Mouse (Mus musculus): ENCODE results near the gene Glyat.
"Not testable (repeated sequence)": the region's sequence is repeated elsewhere in the genome, so short reads cannot be mapped to it uniquely, and the experiment has no call there.

Gene Glyat

GRCm38 (mm10) chr19:12633176-12633575 is at the start of gene Glyat:
Gene Glyat (plus strand): TSS chr19:12633308.
- DNase-seq (ENCODE audit: low spot score in 2 of 2), result no peak

DNA sequence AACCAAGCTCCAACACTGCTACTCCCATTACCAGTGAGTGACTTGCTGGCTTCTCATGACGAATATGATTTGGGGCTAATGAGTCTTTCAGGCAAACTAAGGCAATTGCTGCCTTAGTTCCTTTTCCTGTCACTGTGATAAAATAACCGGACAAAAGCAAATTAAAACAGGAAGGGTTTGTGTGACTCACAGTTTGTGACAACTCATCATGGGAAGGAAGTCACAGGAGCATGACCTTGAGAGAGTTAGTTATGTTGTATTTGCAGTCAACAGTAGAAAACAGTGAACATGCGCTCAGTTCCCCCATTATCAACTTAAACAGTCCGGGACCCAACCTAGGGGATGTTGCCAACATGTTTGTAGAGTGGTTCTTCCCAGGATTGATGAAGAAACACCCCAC is 47.8 kb upstream of the Glyat start:
- no peak for DNase-seq (ENCODE audit: low spot score in 2 of 2)

GRCm38 (mm10) chr19:12591908-12592307 is 41.2 kb upstream of the Glyat start:
- peak; percentile 64 to 80 for DNase-seq (ENCODE audit: low spot score in 2 of 2)

DNA sequence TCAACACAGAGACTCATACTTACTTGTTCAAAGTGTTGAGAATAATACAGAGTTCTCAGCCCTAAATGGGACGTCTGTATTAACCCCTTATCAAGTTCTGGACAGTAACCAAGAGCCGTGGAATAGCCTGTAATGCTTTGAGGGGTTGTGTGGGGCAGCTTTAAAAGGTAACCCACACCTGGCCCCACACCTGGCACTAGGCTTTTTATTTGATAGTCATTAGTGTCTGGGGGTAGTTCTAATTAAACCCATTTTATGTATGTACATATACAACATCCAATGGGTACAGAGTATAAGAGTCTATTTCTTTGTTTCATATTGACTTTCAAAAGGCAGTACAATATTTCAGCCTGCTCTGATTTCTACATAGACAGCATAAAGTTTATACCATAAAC is 38.0 kb upstream of the Glyat start:
- no peak for DNase-seq (ENCODE audit: low spot score in 2 of 2)

DNA sequence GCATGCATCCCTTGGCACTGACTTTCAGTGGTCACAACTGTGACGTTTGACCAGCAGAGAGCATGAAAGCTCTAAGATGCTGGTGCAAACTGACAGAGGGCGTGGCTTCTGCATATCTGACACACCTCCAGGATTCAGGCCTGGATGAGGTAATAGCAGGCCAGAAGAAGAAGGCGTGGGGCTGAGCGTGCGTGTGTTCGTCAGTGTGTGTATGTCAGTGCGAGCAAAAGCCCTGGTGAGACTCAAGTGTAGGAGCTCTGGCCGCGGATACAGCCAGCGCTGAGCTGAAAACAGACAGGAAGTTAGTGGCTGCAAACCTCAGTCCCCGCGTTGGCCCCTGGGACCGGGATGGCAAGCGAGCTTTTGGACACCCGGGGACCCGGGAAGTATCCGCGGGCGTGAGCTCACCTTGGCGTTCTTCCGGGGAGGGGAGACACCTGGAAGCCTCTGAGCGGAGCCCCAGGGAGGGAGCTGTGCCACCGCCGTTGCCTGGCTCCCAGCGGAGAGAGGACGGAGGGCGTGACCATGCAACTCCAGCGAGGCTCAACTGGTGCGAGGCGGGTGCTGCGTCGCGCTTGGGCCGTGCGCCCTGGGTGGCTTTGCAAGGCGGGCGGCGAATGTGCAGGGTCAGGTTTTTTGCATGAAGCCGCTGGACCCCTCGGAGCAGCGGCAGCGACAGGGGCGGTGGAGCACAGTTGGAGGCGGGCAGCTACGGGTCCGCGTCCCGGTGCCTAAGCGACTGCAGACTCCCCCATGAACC is 37.4 kb upstream of the Glyat start:
- peak; percentile 53 to 64 for DNase-seq (ENCODE audit: low spot score in 2 of 2)

GRCm38 (mm10) chr19:12596290-12597072 is 36.6 kb upstream of the Glyat start:
- peak; percentile 30 to 51 for DNase-seq (ENCODE audit: low spot score in 2 of 2)

GRCm38 (mm10) chr19:12597073-12597405 is 36.1 kb upstream of the Glyat start:
- peak in 1 of 2 experiments; percentile 24 for DNase-seq (ENCODE audit: low spot score in 2 of 2)

DNA sequence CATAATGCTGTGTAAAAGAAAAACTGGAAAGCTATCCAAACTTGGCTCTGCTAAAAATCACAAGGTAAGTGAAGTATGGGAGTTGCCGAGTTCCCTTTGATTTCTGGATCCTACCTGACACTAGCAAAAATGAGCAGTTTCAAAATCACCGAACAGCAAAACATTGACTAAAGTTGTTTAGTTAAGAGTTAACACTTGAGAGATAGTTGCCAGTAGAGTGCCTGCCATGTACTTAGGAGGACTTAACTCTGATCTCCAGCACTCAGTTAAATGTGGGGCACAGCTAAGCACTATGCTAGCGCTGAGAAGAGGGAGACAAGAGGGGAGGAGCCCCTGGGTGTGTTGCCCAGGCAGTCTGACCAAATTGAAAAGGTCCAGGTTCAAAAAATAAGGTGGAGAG is 34.4 kb upstream of the Glyat start:
- no peak for DNase-seq (ENCODE audit: low spot score in 2 of 2)

DNA sequence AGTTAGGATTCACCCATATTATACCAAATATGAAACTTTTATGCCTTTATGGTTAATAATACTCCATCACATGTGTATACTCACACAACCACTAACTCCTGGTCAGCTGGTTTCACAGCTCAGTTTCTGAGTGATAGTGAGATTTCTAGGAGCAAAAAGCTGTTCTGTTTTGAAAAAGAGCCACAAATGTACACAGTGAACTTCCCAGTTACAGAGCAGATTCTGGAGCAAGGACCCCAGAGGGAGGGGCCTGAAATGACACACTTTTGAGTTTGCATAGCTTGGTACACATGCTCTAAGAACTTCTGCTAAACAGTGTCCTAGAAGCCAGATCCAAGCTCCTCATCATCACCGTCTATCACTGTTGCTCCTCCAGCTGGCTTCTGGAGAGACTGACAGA is 33.4 kb upstream of the Glyat start, which contains the start of gene Gm4952:
Gm4952 (plus strand) TSS at position 301 of the 400 bp plus-strand sequence.
- no peak for DNase-seq (ENCODE audit: low spot score in 2 of 2)

GRCm38 (mm10) chr19:12600684-12601480 is 32.2 kb upstream of the Glyat start:
- no peak for DNase-seq (ENCODE audit: low spot score in 2 of 2)

GRCm38 (mm10) chr19:12608336-12608735 is 24.8 kb upstream of the Glyat start:
- no peak for DNase-seq (ENCODE audit: low spot score in 2 of 2)

GRCm38 (mm10) chr19:12613646-12614045 is 19.5 kb upstream of the Glyat start:
- DNase-seq (ENCODE audit: low spot score in 2 of 2), result no peak

- no peak for DNase-seq (ENCODE audit: low spot score in 2 of 2)
These were observed 1.2 kb downstream of the Glyat start for GRCm38 (mm10) chr19:12634259-12634658.

- no peak for DNase-seq (ENCODE audit: low spot score in 2 of 2)
These were observed 1.9 kb downstream of the Glyat start for GRCm38 (mm10) chr19:12634963-12635362.

DNA sequence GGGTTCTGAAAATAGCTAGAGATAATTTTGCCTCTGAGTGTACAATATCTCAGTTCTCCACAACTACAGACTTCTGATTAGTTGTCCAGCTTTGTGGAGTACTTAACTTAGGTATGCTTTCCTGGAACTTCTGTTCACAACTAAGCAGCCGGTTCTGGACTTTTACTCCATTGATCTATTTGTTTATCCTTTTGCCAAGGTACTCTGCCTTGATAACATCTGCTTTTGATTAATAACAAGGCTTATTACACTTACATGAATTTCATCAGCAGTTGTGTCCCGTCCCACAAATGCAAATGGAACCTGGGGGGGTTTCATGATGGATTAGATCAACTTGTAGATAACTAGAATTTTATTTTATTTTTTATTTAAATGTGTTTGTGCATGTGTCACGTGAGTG is 3.8 kb downstream of the Glyat start:
- no peak for DNase-seq (ENCODE audit: low spot score in 2 of 2)

DNA sequence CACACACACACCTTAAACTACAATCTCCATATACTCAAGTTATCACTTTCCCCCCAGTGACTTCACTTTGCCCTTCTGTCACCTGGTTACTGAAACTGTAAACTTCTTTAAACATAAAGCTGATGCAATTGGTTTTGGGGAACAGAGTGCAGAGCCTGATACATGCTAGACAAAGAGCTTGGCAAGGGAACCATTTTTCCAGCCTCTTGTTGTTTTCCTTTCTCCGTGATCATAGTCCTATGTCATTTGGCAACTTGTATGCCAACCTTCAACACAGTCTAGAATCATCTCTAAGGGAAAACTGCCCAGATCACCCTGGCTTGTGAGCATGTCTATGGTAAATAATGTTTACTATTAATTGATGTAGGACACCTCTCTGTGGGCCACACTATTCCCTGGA is 4.9 kb downstream of the Glyat start:
- DNase-seq (ENCODE audit: low spot score in 2 of 2), result no peak

DNA sequence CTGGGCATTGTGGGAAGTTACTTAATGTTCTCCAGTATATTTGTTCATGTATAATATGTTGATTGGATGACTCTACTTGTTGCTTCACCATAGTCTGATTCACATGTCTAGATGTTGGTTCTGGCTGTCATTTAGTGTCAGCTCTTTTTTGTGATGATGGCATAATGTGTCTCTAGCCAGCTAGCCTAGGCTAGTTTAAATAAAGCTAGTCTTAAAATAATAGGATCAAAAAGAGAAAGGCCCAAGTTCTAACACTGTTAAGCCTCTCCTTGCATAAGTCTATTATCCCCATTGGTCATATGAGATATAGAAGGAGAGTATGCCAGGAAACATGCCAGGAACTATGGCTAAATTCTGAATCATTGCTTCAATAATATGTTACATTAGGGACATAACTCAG is 16.4 kb downstream of the Glyat start:
- DNase-seq (ENCODE audit: low spot score in 2 of 2), result no peak

- DNase-seq (ENCODE audit: low spot score in 2 of 2), result no peak
These were observed 33.0 kb downstream of the Glyat start for GRCm38 (mm10) chr19:12666156-12666555.

- DNase-seq (ENCODE audit: low spot score in 2 of 2), result not testable (repeated sequence)
These were observed 35.5 kb downstream of the Glyat start for GRCm38 (mm10) chr19:12668601-12669000.

DNA sequence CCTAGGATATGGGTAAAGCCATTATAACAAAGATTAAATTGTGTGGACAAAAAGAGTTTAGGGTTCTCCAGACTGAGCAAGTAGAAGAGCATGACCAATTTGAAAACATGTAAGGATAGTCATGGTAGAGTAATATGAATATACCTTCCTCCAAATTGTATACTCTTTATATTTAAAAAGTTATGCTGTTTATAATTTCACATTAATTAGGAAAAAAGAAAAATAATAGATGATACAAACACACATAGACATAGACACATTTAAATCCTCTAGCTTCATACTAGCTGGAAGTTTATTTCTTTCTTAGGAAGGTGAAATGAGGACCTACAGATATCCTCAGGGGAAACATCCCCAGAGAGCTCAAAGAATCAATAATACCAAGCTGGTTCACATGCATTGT is 37.0 kb downstream of the Glyat start, which contains the start of gene Olfr1442:
Olfr1442 (plus strand) TSS at position 301 of the 400 bp plus-strand sequence.
- DNase-seq (ENCODE audit: low spot score in 2 of 2), result no peak

DNA sequence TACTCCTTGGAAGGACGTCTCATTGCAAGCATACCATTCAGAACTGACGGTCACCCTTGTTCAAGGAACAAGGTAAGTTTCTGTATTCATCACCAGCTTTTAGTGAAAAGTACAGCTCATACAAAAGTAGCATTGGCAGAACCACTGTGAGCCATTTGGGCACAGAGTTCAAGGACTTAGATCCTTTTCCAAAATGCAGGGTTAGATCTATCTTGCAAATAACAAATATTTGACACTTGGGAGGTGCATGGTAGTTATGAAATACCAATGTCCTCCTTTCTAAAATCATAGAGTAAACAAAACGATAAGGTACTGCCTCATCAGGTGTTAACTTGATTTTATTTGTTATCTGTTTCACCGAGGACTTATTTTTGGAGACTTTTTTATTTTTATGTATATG is 37.9 kb downstream of the Glyat start:
- DNase-seq (ENCODE audit: low spot score in 2 of 2), result no peak

DNA sequence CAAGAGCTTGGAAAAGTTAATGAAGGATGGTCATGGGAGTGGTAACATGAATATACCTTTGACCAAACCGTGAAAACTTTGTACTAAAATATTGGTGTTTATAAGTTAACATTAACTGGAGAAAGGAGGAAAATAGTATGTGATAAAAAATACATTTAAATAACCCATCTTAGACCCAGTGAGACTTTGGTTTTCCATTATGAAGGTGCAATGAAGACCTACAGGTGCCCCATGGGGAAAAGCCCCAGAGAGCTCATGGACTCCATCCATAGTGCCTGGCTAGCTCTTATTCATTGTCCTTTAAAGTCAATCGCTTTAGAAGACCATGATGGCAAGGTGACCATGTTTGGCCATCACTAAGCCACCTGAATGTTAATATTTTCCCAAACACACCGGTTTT is 44.7 kb downstream of the Glyat start, which contains the start of gene Olfr1443:
Olfr1443 (plus strand) TSS at position 301 of the 400 bp plus-strand sequence.
- no peak for DNase-seq (ENCODE audit: low spot score in 2 of 2)

All from frontal cortex, postnatal 36 days (tissue).